Mouse (Mus musculus): ENCODE results near the gene Myh10. TPM values are rescaled to one million over a fixed set of nuclear protein-coding genes. Genes with fewer than 3 reads are reported as not detected.
"Not testable (repeated sequence)": the region's sequence is repeated elsewhere in the genome, so short reads cannot be mapped to it uniquely, and the experiment has no call there.

Gene Myh10
- total RNA-seq, 2 experiments from 2014 or later, result 68.5 to 69.7 TPM

- peak in 1 of 2 experiments; percentile 32 for DNase-seq (ENCODE audit: low spot score in 2 of 2)
Measured at GRCm38 (mm10) chr11:68692010-68692692, 792 bp downstream of the Myh10 start.

- DNase-seq (ENCODE audit: low spot score in 2 of 2), result peak; percentile 42 to 54
Measured at GRCm38 (mm10) chr11:68692693-68693446, 1.5 kb downstream of the Myh10 start.

- DNase-seq (ENCODE audit: low spot score in 2 of 2), result no peak
Measured at GRCm38 (mm10) chr11:68693447-68694040, 2.2 kb downstream of the Myh10 start.

GRCm38 (mm10) chr11:68702370-68702769 is 11.0 kb downstream of the Myh10 start:
- no peak for DNase-seq (ENCODE audit: low spot score in 2 of 2)

GRCm38 (mm10) chr11:68703360-68703759 is 12.0 kb downstream of the Myh10 start:
- no peak for DNase-seq (ENCODE audit: low spot score in 2 of 2)

- DNase-seq (ENCODE audit: low spot score in 2 of 2), result no peak
Measured at GRCm38 (mm10) chr11:68704258-68704657, 12.9 kb downstream of the Myh10 start.

GRCm38 (mm10) chr11:68704847-68705246 is 13.5 kb downstream of the Myh10 start:
- no peak for DNase-seq (ENCODE audit: low spot score in 2 of 2)

GRCm38 (mm10) chr11:68706524-68707429 is 15.4 kb downstream of the Myh10 start:
- no peak for DNase-seq (ENCODE audit: low spot score in 2 of 2)

- no peak for DNase-seq (ENCODE audit: low spot score in 2 of 2)
Measured at GRCm38 (mm10) chr11:68707881-68708582, 16.7 kb downstream of the Myh10 start.

GRCm38 (mm10) chr11:68716167-68716566 is 24.8 kb downstream of the Myh10 start:
- DNase-seq (ENCODE audit: low spot score in 2 of 2), result no peak

GRCm38 (mm10) chr11:68717171-68717840 is 25.9 kb downstream of the Myh10 start:
- DNase-seq (ENCODE audit: low spot score in 2 of 2), result peak in 1 of 2 experiments; percentile 26

- DNase-seq (ENCODE audit: low spot score in 2 of 2), result peak; percentile 26 to 77
Measured at GRCm38 (mm10) chr11:68719096-68719648, 27.8 kb downstream of the Myh10 start.

GRCm38 (mm10) chr11:68719774-68720173 is 28.4 kb downstream of the Myh10 start:
- DNase-seq (ENCODE audit: low spot score in 2 of 2), result no peak

- no peak for DNase-seq (ENCODE audit: low spot score in 2 of 2)
Measured at GRCm38 (mm10) chr11:68724117-68724516, 32.8 kb downstream of the Myh10 start.

GRCm38 (mm10) chr11:68728693-68729092 is 37.3 kb downstream of the Myh10 start:
- DNase-seq (ENCODE audit: low spot score in 2 of 2), result no peak

- DNase-seq (ENCODE audit: low spot score in 2 of 2), result no peak
Measured at GRCm38 (mm10) chr11:68730792-68731191, 39.4 kb downstream of the Myh10 start.

- no peak for DNase-seq (ENCODE audit: low spot score in 2 of 2)
Measured at GRCm38 (mm10) chr11:68732066-68732465, 40.7 kb downstream of the Myh10 start.

GRCm38 (mm10) chr11:68733401-68733800 is 42.0 kb downstream of the Myh10 start:
- DNase-seq (ENCODE audit: low spot score in 2 of 2), result not testable (repeated sequence)

GRCm38 (mm10) chr11:68739509-68739908 is 48.1 kb downstream of the Myh10 start:
- no peak for DNase-seq (ENCODE audit: low spot score in 2 of 2)

GRCm38 (mm10) chr11:68742658-68743057 is 51.3 kb downstream of the Myh10 start:
- no peak for DNase-seq (ENCODE audit: low spot score in 2 of 2)
